Mouse (Mus musculus) gastrocnemius, postnatal 4 days (tissue): ENCODE measurements around the gene Mapk8ip1. TPM values are rescaled to one million over a fixed set of nuclear protein-coding genes. Genes with fewer than 3 reads are reported as not detected.

Source experiments
- DNase-seq, 2 experiments: peaks; one replicate each; pipeline ENCODE4 v3.0.0; 2021 to 2022; ENCODE audit warnings: low spot score in 2 of 2, mixed read lengths in 2 of 2
- long read RNA-seq, 2 experiments: library from polyadenylated mRNA; stranded (forward); transcript quantifications; one replicate each; pipeline ENCODE4 v2.0.0; 2021
- total RNA-seq, 2 experiments: library from RNA; stranded (reverse); gene quantifications; 2 replicates each; pipeline ENCODE4 v1.2.3; 2021

The Mapk8ip1 gene
- total RNA-seq, result 10 to 100 TPM; 41.2 to 41.5 TPM
- long read RNA-seq, experiment 1, transcript Mapk8ip1-202 (12 exons, 3,274 nt), result major isoform, 12 of 31 reads
- long read RNA-seq, experiment 1, transcript Mapk8ip1-201 (12 exons, 2,930 nt), result minor isoform, 9 of 31 reads
- long read RNA-seq, experiment 1, partial matches to known transcripts, result 5 of 31 reads
- long read RNA-seq, experiment 1, other reads (novel, unspliced or antisense), result 5 of 31 reads
- long read RNA-seq, experiment 2, transcript Mapk8ip1-201 (12 exons, 2,930 nt), result minor isoform, 10 of 43 reads
- long read RNA-seq, experiment 2, transcript Mapk8ip1-202 (12 exons, 3,274 nt), result major isoform, 11 of 43 reads
- long read RNA-seq, experiment 2, partial matches to known transcripts, result 16 of 43 reads
- long read RNA-seq, experiment 2, other reads (novel, unspliced or antisense), result 6 of 43 reads

GRCm38 (mm10) chr2:92401091-92401561, at the start of gene Mapk8ip1:
Gene Mapk8ip1 (minus strand): TSS chr2:92401263.
- no peak for DNase-seq

GRCm38 (mm10) chr2:92447121-92447740, 46.2 kb upstream of the Mapk8ip1 start:
- DNase-seq, result no peak

- DNase-seq, result no peak
Measured at GRCm38 (mm10) chr2:92446656-92447055, 45.6 kb upstream of the Mapk8ip1 start.

GRCm38 (mm10) chr2:92445890-92446289, 44.8 kb upstream of the Mapk8ip1 start:
- DNase-seq, result no peak

- DNase-seq, result no peak
Measured at GRCm38 (mm10) chr2:92444376-92444775, 43.3 kb upstream of the Mapk8ip1 start.

- DNase-seq, result no peak
Measured at GRCm38 (mm10) chr2:92443313-92443712, 42.2 kb upstream of the Mapk8ip1 start.

GRCm38 (mm10) chr2:92442419-92443001, 41.4 kb upstream of the Mapk8ip1 start:
- no peak for DNase-seq

- DNase-seq, result no peak
Measured at GRCm38 (mm10) chr2:92440432-92440831, 39.4 kb upstream of the Mapk8ip1 start.

GRCm38 (mm10) chr2:92438567-92438966, 37.5 kb upstream of the Mapk8ip1 start:
- DNase-seq, result no peak

- peak; percentile 48 to 77 for DNase-seq
Measured at GRCm38 (mm10) chr2:92437875-92438274, 36.8 kb upstream of the Mapk8ip1 start.

GRCm38 (mm10) chr2:92437366-92437765, 36.3 kb upstream of the Mapk8ip1 start:
- DNase-seq, result no peak

- DNase-seq, result no peak
Measured at GRCm38 (mm10) chr2:92435023-92435422, 34.0 kb upstream of the Mapk8ip1 start.

- DNase-seq, result no peak
Measured at GRCm38 (mm10) chr2:92434375-92434745, 33.3 kb upstream of the Mapk8ip1 start.

GRCm38 (mm10) chr2:92433578-92434374, 32.7 kb upstream of the Mapk8ip1 start, which contains the start of gene Cry2:
Gene Cry2 (minus strand): TSS chr2:92434043.
- DNase-seq, result peak; percentile 95 to 98

- peak in 1 of 2 experiments; percentile 71 for DNase-seq
Measured at GRCm38 (mm10) chr2:92432299-92433295, 31.5 kb upstream of the Mapk8ip1 start.

GRCm38 (mm10) chr2:92431611-92432179, 30.6 kb upstream of the Mapk8ip1 start:
- no peak for DNase-seq

GRCm38 (mm10) chr2:92430723-92431541, 29.9 kb upstream of the Mapk8ip1 start:
- DNase-seq, result peak in 1 of 2 experiments; percentile 60

GRCm38 (mm10) chr2:92430089-92430488, 29.0 kb upstream of the Mapk8ip1 start:
- DNase-seq, result no peak

GRCm38 (mm10) chr2:92427882-92428281, 26.8 kb upstream of the Mapk8ip1 start:
- DNase-seq, result peak in 1 of 2 experiments; percentile 57
